Mouse (Mus musculus) adrenal gland (tissue): Measurements from ENCODE around the gene Ankrd37.

Experiments used
- intact Hi-C: fragments of 180-260 bp; cut with DNase I; formaldehyde crosslinking; loops from one replicate; pipeline ENCODE4 v1.15.1; 2025
- long read RNA-seq, 2 experiments: library from polyadenylated mRNA; unstranded; transcript quantifications; one replicate each; pipeline ENCODE4 v2.0.0; 2020; ENCODE audit warnings: borderline replicate concordance in 1 of 2; ENCODE audit not compliant: insufficient replicate concordance in 1 of 2

The Ankrd37 gene
- long read RNA-seq, experiment 1: 0 reads
- long read RNA-seq, experiment 2, partial matches to known transcripts: 0 of 1 reads
- long read RNA-seq, experiment 2, other reads (novel, unspliced or antisense): 0 of 1 reads

- intact Hi-C loops: no loop called here
Observed at GRCm38 (mm10) chr8:46005596-46005995, at the start of gene Ankrd37. Gene Ankrd37 (minus strand): TSS chr8:46005707.

- intact Hi-C loops: no loop called here
Observed at GRCm38 (mm10) chr8:46040260-46040659, 34.8 kb upstream of the Ankrd37 start.

- intact Hi-C loops: no loop called here
Observed at GRCm38 (mm10) chr8:46039666-46040065, 34.2 kb upstream of the Ankrd37 start.

- intact Hi-C loops: no loop called here
Observed at GRCm38 (mm10) chr8:46036217-46036616, 30.7 kb upstream of the Ankrd37 start.

- intact Hi-C loops: no loop called here
Observed at GRCm38 (mm10) chr8:46024392-46024791, 18.9 kb upstream of the Ankrd37 start.

GRCm38 (mm10) chr8:46022758-46023157, 17.3 kb upstream of the Ankrd37 start:
- intact Hi-C loops: no loop called here

- intact Hi-C loops: no loop called here
Observed at GRCm38 (mm10) chr8:46022203-46022602, 16.7 kb upstream of the Ankrd37 start.

GRCm38 (mm10) chr8:46010746-46011680, 5.5 kb upstream of the Ankrd37 start:
- intact Hi-C loops: no loop called here

GRCm38 (mm10) chr8:46010306-46010705, 4.8 kb upstream of the Ankrd37 start:
- intact Hi-C loops: no loop called here

GRCm38 (mm10) chr8:46007050-46007672, 1.7 kb upstream of the Ankrd37 start:
- intact Hi-C loops: no loop called here

- intact Hi-C loops: no loop called here
Observed at GRCm38 (mm10) chr8:45999784-46000705, 5.5 kb downstream of the Ankrd37 start.

- intact Hi-C loops: no loop called here
Observed at GRCm38 (mm10) chr8:45999138-45999783, 6.2 kb downstream of the Ankrd37 start, which contains the start of gene Lrp2bp. Gene Lrp2bp (plus strand): TSS chr8:45999303.

- intact Hi-C loops: no loop called here
Observed at GRCm38 (mm10) chr8:45998228-45998627, 7.3 kb downstream of the Ankrd37 start.

GRCm38 (mm10) chr8:45995576-45995975, 9.9 kb downstream of the Ankrd37 start:
- intact Hi-C loops: no loop called here

GRCm38 (mm10) chr8:45994111-45994510, 11.4 kb downstream of the Ankrd37 start:
- intact Hi-C loops: no loop called here

- intact Hi-C loops: no loop called here
Observed at GRCm38 (mm10) chr8:45990631-45991310, 14.7 kb downstream of the Ankrd37 start.

GRCm38 (mm10) chr8:45988189-45988588, 17.3 kb downstream of the Ankrd37 start:
- intact Hi-C loops: no loop called here

- intact Hi-C loops: no loop called here
Observed at GRCm38 (mm10) chr8:45986665-45987064, 18.8 kb downstream of the Ankrd37 start.

- intact Hi-C loops: no loop called here
Observed at GRCm38 (mm10) chr8:45975837-45976468, 29.6 kb downstream of the Ankrd37 start.
